Mouse (Mus musculus) limb, embryonic 15.5 days (tissue): ENCODE measurements at regions not wholly inside any gene's neighbourhood (a gene's known extent, or its start where the extent isn't known, plus 50 kb on each side); places are given as distances from the start of the nearest gene placed in this dataset.

Experiments used
- ATAC-seq: fragments of 200-750 bp; cut with Nextera tagmentation; 2 replicates; pipeline ENCODE4 v1.8.0; 2017; ENCODE audit warnings: low read depth, moderate TSS enrichment; ENCODE audit not compliant: insufficient number of reproducible peaks, low FRiP score, low TSS enrichment
- H3K27ac ChIP-seq: fragments of 300-500 bp; sonication (generic); 2 replicates; pipeline ENCODE4 v1.5.1; 2015; ENCODE audit warnings: moderate library complexity, mild to moderate bottlenecking, inconsistent platforms
- H3K27me3 ChIP-seq: fragments of 300-500 bp; sonication (generic); 2 replicates; pipeline ENCODE4 v1.6.1; 2015; ENCODE audit warnings: inconsistent platforms
- H3K36me3 ChIP-seq: fragments of 300-500 bp; sonication (generic); 2 replicates; pipeline ENCODE4 v1.6.1; 2015; ENCODE audit warnings: inconsistent platforms
- H3K4me1 ChIP-seq: fragments of 300-500 bp; sonication (generic); 2 replicates; pipeline ENCODE4 v1.6.1; 2015; ENCODE audit warnings: inconsistent platforms
- H3K4me2 ChIP-seq: fragments of 300-500 bp; sonication (generic); 2 replicates; pipeline ENCODE4 v1.6.1; 2015; ENCODE audit warnings: mild to moderate bottlenecking, inconsistent platforms
- H3K4me3 ChIP-seq: fragments of 300-500 bp; sonication (generic); 2 replicates; pipeline ENCODE4 v1.5.1; 2015; ENCODE audit warnings: mild to moderate bottlenecking, inconsistent platforms
- H3K9ac ChIP-seq: fragments of 300-500 bp; sonication (generic); 2 replicates; pipeline ENCODE4 v1.6.1; 2015; ENCODE audit warnings: inconsistent platforms
- H3K9me3 ChIP-seq: fragments of 300-500 bp; sonication (generic); 2 replicates; pipeline ENCODE4 v1.6.1; 2016; ENCODE audit warnings: inconsistent platforms
- WGBS: fragments of 180-500 bp; shearing (Covaris S2); methylation state at CpG from one replicate; pipeline ENCODE4 v1.1.7; 2015; 5-methylcytosine and 5-hydroxymethylcytosine counted together

DNA sequence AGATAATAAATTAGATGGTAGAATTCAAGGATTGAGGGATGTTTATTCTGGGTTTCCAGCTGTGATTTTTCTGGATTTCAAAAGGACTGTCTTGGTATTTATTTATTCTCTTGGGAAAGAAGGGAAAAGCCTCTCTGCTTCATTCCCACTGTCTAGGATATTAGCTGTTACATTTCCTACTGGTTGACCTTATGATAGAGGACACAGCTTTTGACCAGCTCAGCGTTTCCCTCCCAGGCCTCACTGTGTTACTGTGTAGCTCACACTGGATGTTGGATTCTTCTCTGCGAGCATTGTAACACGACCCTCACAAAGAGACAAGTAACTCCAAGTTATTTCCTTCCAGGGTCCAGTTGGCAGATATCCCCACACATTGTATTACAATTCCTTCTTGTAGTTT is 97.4 kb upstream of the Itga1 start:
- Histone ChIP-seq H3K27me3 (no peaks in the 10 kb centered on the region), H3K9ac (no peak overlapping the region), H3K4me2 (no peak overlapping the region), H3K4me1 (no peaks in the 10 kb centered on the region), H3K36me3 (no peaks in the 10 kb centered on the region), H3K27ac (no peak overlapping the region), H3K9me3 (no peaks in the 10 kb centered on the region), H3K4me3 (no peak overlapping the region)
- WGBS, result 28% methylated on average over 3 of the region's 3 CpGs
- no peak for ATAC-seq

DNA sequence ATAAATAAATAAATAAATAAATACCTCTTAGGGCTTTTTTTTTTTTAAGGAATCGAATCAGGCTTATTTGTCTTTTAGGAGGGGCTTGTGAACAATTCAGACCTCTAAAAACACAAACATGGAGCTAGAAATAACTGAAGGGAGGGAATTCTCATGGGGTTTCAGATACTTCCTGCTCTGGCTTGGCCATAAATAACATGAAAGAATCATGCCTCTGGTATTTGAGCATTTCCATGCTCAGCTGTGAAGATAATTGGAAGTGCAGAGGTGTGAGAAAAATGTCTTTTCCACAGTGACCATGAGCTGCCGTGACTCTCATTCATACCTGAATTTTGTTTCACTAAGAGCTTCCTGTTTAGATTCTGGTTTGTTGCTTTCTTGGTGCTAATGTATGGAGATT is 86.3 kb upstream of the Itga1 start:
- Histone ChIP-seq H3K27me3 (no peaks in the 10 kb centered on the region), H3K4me1 (no peaks in the 10 kb centered on the region), H3K9ac (no peak overlapping the region), H3K4me2 (no peak overlapping the region), H3K27ac (no peak overlapping the region), H3K9me3 (no peaks in the 10 kb centered on the region), H3K4me3 (no peak overlapping the region), H3K36me3 (no peaks in the 10 kb centered on the region)
- 45% methylated on average over 2 of the region's 2 CpGs for WGBS
- ATAC-seq, result no peak

DNA sequence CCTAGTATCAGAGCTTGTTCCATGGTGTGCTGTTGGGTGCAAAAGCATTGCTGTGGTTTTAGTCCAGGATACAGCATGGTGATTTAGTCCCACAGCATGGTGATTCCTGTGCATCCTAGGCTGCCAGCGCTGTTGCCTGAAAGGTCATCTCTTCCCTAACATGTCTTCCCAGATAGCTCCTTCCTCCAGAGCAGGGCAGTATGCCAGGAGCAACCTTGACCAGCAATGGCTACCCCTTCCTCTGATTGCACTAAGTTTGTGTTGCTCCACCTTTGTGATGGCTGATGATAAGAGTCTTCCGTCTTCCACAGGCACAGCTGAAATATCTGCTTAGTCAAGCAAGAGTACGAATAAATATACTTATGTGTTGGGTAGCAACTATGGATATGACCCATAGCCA is 85.6 kb upstream of the Itga1 start:
- Histone ChIP-seq H3K4me2 (no peak overlapping the region), H3K27me3 (no peaks in the 10 kb centered on the region), H3K4me1 (no peaks in the 10 kb centered on the region), H3K36me3 (no peaks in the 10 kb centered on the region), H3K9ac (no peak overlapping the region), H3K4me3 (no peak overlapping the region), H3K9me3 (no peaks in the 10 kb centered on the region), H3K27ac (no peak overlapping the region)
- 91% methylated on average over 3 of the region's 3 CpGs for WGBS
- ATAC-seq, result no peak

DNA sequence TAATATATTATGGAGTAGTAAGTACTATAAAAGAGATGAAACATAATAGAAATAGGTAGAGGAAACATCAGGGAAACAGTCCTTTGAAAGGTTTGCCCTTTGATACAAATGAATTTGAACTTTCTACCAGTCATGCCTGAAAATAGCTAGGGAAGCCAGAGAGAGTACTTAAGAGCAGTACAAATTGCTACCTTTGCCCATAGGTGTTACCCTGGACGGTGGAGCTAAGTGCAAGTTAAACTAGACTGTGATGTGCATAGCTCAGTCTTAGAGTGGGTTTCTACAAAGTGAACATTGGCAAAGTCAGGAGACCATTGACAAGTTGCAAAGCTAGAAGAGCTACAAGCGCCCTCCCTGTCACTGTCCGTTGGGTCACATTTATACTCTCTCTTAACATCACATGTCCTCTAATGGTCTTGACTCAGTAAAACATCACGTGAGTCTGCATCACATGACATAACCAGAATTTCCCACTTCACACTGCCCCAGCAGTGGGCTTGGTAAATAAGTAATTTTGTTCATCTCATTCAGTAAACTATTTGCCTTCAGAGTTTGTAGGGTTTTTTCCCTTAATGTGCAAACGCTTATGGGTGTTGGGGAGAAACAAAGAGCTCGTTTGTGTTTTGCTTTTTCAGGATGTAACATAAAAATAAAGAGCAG is 80.6 kb upstream of the Itga1 start:
- ATAC-seq, result no peak
- 80% methylated on average over 6 of the region's 6 CpGs for WGBS
- H3K27me3 ChIP-seq, result no peaks in the 10 kb centered on the region
- H3K9ac ChIP-seq, result no peak overlapping the region
- H3K36me3 ChIP-seq, result no peaks in the 10 kb centered on the region
- H3K9me3 ChIP-seq, result no peaks in the 10 kb centered on the region
- H3K4me2 ChIP-seq, result no peak overlapping the region
- no peak overlapping the region for H3K4me3 ChIP-seq
- H3K27ac ChIP-seq, result no peak overlapping the region
- no peaks in the 10 kb centered on the region for H3K4me1 ChIP-seq

DNA sequence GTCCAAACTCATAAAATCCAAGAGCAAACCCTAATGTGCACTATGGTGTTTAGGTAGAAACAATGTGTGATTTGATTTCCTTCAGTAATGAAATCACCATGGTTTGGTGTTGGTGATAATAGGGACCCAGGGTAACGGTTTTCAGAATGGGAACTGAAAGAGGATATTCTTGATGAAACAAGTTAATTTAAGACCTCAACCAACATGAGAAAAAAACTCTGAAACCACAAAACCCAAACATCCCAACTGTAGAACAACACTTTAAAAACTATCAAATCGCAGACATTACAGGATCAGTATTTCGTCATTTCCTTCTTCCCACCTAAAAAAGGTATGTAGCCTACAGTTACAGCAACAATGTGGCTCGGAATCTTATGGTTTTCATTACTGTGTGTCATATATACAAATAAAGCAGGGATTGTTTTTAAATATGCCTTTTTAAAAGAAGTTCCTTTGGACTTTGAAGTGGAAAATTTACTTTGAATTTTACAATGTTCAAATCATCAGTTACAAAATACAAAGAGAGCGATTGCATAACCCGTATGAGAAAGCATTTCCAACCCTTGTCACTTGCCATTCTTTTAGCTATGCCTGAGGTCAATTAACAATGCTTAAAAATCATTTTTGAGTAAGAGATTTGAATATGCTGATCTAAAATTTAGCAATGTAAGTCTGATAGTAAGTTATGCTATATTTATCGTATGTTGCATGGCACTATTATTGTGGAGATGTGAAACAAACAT is 76.6 kb upstream of the Itga1 start:
- Histone ChIP-seq H3K4me1 (no peaks in the 10 kb centered on the region), H3K36me3 (no peaks in the 10 kb centered on the region), H3K27ac (no peak overlapping the region), H3K9ac (no peak overlapping the region), H3K9me3 (no peaks in the 10 kb centered on the region), H3K4me3 (no peak overlapping the region), H3K4me2 (no peak overlapping the region), H3K27me3 (no peaks in the 10 kb centered on the region)
- ATAC-seq, result no peak
- 72% methylated on average over 7 of the region's 7 CpGs for WGBS

DNA sequence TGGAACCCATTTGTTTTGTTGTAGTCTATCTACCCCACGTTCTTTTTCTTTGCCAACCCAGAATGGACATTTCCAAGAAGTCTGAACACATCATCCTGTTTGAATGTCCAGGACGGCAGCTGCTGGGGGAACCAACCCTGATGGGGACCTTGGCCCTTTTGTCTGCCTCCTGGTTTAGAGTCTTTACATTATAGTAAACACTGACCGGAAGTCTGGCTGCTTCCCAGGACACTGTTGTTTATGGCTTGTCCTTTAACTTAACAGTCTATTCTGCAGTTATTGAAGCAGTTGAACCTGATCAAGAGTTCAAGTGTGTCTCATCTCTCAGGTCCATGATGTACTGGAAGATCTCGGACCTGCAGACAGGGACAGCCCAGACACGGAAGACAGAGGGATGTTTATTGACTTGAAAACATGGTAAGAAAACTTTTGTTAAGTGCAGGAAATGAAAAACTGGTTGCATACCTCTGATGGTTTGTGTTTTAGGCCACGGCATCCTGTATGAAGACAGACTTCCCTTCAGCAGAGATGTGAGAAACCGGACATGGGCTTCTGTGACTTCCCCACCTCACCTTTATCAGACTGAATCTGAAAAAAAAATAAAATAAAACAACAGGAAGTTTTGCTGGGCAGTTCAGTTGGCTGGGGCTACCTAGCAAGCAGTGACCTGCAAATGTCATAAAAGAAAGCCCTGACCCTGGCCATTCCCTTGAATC is 69.7 kb upstream of the Itga1 start:
- Histone ChIP-seq H3K4me1 (no peaks in the 10 kb centered on the region), H3K4me3 (no peak overlapping the region), H3K27ac (no peak overlapping the region), H3K9ac (no peak overlapping the region), H3K4me2 (no peak overlapping the region), H3K9me3 (no peaks in the 10 kb centered on the region), H3K27me3 (no peaks in the 10 kb centered on the region), H3K36me3 (no peaks in the 10 kb centered on the region)
- ATAC-seq, result no peak
- 52% methylated on average over 7 of the region's 7 CpGs for WGBS

DNA sequence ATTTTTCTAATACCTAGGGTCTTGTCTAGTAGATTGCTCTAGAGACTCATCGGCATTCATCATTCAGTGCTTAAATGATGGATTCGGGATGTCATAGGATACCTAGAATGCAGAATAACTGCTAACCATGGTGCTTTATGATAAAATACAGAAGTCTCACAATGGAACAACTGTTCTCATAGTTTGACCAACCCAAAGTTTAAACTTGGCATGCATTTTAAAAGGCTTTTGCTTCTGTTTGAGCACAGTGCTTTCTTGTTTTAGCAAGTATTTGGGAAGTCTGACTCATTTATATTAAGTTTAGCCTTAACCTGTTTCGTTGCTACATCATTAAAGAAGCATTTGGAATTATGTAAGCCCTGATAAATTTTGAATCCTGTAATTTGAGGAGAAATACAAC is 64.2 kb upstream of the Itga1 start:
- no peak for ATAC-seq
- Histone ChIP-seq H3K9ac (no peak overlapping the region), H3K4me1 (no peaks in the 10 kb centered on the region), H3K4me3 (no peak overlapping the region), H3K27ac (no peak overlapping the region), H3K9me3 (no peaks in the 10 kb centered on the region), H3K27me3 (no peaks in the 10 kb centered on the region), H3K4me2 (no peak overlapping the region), H3K36me3 (no peaks in the 10 kb centered on the region)
- WGBS, result 61% methylated on average over 3 of the region's 3 CpGs

DNA sequence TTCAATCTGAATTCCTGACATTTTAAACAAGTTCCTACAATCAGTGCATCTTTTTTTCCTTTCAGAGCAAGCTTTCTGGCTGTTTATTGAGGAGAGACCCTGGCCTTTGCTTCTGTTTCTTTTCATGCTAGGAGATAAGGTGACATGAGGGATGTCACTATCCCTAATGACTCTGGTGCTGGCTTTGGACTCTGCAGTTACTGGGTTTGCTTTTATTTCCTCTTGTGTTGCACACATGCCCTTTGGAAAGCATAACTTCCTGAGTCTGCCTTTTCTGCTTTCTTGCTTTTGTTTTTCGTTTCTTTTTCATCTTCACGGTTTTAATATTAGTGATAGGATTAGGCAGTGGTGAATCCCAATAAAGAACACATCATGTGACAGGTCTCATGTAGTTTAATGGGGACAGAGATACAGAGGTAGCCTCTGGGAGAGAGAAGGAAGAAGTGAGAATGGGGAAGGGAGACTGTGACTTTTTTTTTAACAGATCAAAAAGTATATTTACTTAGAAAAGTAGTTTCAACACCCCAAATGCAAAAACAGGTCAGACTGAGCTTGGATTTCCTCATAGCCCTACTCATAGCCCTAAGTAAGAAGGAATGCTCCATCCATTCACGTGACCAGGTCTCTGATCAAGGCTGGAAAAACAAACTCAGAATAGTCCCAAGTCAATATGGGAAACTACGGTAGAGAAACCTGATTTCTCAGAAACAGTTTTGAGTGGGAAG is 61.1 kb upstream of the Itga1 start:
- Histone ChIP-seq H3K27ac (no peak overlapping the region), H3K36me3 (no peaks in the 10 kb centered on the region), H3K27me3 (no peaks in the 10 kb centered on the region), H3K4me3 (no peak overlapping the region), H3K4me2 (no peak overlapping the region), H3K9me3 (no peaks in the 10 kb centered on the region), H3K4me1 (no peaks in the 10 kb centered on the region), H3K9ac (no peak overlapping the region)
- no peak for ATAC-seq
- 76% methylated on average over 4 of the region's 4 CpGs for WGBS

DNA sequence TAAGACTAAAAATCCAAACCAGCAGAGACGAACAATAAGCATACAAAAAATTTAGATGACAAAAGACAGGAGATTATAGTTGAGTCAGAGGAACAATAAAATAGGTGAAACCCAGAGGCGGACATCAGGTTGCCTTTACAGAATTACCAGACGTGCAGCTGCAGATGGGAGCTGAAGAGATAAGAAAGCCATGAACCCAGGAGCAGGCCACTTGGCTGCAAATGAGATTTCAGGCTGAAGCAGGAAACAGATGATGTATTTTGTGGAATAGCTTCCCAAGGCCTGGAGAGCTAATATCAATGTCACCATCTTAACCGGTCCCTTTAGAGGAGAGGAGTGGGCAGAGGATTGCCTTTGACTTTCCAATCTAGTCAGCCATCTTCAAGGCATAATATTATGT is 57.6 kb upstream of the Itga1 start:
- Histone ChIP-seq H3K27me3 (no peaks in the 10 kb centered on the region), H3K27ac (no peak overlapping the region), H3K4me3 (no peak overlapping the region), H3K9ac (no peak overlapping the region), H3K4me2 (no peak overlapping the region), H3K4me1 (no peaks in the 10 kb centered on the region), H3K36me3 (no peaks in the 10 kb centered on the region), H3K9me3 (no peaks in the 10 kb centered on the region)
- no peak for ATAC-seq
- 63% methylated on average over 4 of the region's 4 CpGs for WGBS
